Mouse (Mus musculus) heart, adult 8-10 months (tissue): ENCODE results near the gene Bmper. TPM values are rescaled to one million over a fixed set of nuclear protein-coding genes. Genes with fewer than 3 reads are reported as not detected.
A peak's percentile ranks its signal among the peaks of the same experiment; 100 is the strongest.

ENCODE experiments used
- DNase-seq: peaks from one replicate; pipeline ENCODE4 v3.0.0; 2022; ENCODE audit warnings: low spot score
- total RNA-seq, 4 experiments: library from RNA; stranded (reverse); gene quantifications; 2 replicates each; pipeline ENCODE4 v1.2.4; 2022

Gene Bmper
- total RNA-seq, 4 experiments from 2014 or later, result 1.5 to 3.3 (median 2.5) TPM

DNA sequence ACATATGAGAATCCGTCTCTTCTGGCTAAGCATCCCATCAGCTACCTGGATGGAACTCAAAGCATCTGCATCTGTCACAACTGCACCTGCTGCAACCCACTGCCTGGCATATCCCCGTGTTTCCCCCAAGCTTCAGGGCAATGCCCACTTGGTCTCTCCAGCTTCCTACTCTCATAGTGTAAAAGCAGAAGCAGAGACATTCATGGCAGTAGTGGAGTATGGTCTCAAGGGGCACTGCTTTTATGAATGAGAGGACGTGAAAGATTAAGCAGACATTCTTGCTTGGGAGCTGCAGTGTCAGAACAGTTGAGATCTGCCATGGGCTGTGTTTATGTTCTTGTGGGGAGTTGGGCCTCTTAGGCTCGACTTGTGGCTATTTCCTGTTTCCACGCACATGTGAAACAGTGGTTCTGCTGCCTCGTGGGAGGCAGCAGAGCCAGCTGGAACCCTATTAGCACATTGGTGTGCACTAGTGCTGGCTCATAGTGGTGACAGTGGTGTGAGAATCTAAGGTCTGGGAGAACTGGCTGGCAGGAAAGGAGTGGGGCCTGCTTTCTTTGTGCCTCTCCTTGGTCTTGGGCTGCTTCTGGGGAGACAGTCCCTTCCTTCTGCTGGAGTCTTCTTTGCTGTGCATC, 12.6 kb downstream of the Bmper start:
- DNase-seq, result no peak

DNA sequence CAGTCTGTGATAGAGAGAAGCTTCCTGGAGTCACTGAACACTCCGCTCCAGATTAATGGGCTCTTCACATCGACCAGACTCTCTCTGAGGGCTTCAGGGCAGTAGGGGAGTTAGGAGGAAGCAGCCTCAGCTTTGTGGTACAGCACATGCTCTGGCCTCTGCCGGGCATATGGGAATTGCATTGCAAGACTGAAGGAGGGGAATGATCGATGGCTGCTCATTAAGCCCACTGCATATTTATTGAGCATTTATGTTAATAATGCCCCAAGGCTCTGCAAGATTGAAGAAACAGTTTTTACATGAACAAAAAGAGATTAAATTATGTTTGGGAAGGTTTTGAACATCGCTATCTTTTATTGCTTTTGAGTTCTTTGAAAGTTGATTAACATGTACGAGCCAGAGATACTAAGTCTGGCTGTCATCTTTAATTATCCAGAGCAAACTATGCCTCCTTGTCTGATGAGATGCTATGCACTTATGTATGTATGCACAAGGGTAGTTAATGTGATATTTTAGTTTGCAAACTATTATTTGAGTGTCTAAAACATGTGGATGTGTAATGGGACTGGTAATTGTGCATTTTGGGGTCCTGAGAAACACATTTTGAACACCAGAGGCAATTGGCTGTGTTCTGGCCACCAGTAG, 13.9 kb downstream of the Bmper start:
- no peak for DNase-seq

- DNase-seq, result no peak
Measured at GRCm38 (mm10) chr9:23239011-23239410, 16.1 kb downstream of the Bmper start.

- DNase-seq, result no peak
Measured at GRCm38 (mm10) chr9:23242911-23243310, 20.0 kb downstream of the Bmper start.

GRCm38 (mm10) chr9:23243869-23244268, 21.0 kb downstream of the Bmper start:
- DNase-seq, result no peak

DNA sequence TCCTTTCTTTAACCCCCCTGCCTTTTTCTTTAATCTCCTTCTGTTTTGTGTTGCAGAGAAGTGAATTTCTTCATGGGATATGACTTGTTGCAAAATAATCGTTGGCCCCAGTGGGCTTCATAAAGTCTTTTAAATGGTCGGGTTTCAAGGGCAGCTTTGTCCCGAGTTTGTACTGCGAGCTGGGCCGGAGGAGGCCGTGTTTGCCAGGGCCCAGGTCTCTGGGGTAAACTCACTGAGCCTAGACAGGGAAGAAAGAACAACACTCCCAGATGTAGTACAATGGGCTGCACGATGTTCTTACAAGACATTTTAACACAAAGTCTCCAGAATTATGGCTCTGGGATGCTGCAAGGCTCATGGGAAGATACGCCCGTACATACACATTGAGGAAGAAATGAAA, 23.5 kb downstream of the Bmper start:
- DNase-seq, result peak; percentile 48

- DNase-seq, result peak; percentile 77
Measured at GRCm38 (mm10) chr9:23250026-23250425, 27.1 kb downstream of the Bmper start.

DNA sequence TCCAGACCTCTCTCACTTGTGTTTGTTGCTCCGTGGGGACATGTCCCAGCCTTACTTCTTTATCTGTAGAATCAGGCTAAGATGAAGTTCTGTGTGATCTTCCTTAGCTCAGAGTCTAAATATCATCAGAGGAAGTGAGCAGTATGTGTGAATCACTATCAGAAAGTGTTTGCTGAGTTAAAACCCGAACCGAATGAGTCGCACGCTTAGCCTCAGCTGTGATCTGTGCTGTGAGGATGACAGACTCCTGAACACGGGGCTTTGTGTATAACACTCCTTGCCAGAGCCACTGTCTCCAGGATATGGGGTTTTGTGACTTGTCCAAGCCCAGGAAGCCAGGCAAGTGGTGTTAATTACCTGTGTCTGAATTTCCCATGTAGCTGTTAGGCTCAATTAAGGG, 28.1 kb downstream of the Bmper start:
- no peak for DNase-seq

- DNase-seq, result no peak
Measured at GRCm38 (mm10) chr9:23253624-23254023, 30.7 kb downstream of the Bmper start.

DNA sequence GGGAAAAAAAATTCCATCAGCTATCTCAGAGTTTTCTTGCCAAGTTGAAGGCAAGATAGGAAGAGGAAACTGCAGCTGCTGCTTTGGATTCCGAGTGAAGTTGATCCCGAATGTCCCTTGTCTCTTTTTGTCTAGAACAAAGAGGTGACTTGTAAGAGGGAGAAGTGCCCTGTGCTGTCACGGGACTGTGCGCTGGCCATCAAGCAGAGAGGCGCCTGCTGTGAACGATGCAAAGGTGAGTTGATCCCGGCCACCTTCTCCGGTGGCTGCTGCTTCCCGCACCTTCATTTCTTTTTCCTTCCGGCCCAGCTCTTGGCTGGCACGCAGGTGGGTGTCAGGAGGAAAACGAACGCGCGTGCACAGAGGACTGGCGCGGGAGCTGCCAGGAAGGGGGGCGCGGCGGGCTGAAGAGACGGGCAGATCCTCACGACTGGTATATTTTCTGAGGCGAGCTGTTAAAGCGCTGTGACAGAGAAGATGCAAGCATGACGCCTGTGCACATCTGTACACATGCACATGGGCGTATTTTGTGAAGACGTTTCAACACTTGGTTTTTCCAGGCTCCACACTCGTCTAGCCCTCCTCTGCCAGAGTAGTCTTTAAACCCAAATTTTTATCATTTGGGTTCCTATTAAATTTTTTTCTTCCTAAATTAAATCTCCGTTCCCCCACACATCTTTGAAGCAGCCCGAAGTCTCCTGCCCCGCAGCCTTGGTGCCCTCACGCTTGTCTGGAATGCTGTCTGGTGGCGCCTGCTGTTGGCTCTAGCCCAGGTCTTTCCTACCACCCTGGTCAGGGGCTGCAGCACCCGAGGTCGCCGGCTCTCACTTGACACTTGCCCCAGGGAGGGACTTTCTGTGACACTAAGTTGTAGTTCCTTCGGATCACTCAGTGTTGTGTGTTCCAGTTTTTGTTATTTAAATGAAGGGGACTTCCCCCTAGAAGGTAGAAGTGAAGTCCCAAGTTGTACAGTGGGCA, 31.6 kb downstream of the Bmper start:
- no peak for DNase-seq

DNA sequence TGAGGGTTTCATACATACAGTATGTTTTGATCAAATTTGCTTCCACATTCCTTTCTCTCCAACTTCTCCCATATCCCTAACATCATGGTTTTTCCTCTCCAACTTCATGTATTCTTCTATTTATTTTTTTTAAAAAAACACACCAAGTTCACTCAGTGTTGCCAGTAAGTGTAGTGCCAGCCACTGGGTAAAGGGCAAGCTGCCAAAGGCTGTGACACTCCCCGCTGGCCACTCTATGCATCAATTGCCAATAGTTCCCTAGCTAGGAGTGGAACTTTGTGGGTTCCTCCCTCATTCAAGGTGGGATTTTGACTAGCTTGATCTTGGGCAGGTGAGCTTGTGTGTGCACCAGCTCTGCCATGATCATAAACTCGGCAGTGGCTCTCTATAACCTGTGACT, 33.0 kb downstream of the Bmper start:
- DNase-seq, result no peak

DNA sequence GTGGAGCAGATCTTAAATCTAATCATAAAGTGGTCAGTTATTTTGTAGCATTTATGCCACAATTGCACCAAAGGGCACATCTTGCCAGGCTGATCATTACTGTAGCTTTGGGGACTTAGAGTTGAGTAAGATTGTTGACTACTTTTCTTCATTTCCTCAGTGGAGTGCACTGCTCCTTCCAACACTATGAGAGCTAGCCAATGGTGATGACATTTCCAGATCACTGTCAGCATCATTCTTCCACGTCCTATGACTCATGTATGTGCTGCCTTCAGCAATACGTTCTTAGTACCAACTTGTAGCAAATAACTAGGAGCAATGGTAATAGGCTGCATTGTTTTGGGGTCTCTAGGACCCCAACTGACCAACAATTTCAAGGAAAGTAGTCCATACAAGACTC, 33.7 kb downstream of the Bmper start:
- no peak for DNase-seq

DNA sequence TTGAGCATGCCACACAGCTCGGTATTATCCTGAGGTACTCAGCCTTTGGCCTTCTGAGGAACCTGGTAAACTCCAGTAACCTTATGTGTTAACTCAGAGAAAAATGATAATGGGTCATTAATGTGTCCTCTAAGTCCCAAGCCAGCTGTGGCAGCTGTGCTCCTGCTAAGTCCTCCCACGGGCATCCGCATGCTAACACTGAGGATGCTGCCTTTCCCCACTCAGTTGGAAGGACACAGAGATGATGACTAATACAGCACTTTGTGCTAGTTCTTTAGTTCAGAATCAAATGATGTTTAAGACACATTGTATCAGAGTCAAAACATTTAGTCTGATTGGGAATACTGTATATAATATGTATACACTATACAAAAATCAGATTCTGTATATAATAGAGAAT, 39.0 kb downstream of the Bmper start:
- DNase-seq, result no peak

GRCm38 (mm10) chr9:23262851-23263250, 40.0 kb downstream of the Bmper start:
- no peak for DNase-seq

DNA sequence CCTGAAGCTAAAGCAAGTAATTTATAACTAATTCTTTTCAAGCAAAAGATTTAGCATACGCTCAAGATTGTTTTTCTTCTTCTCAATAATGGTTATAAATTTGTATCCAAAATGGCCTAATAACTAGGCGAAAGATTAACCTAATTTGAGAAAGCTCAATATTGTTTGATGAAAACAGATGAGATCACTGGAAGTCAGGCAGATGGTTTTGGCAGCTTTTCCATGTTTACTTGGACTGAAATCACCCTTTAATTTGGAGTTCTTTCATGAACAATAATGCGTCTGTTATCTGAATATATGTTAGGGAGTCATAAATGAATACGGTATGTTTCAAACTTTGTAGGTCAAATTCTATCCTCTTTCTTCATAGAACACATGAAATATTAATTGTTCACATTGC, 41.6 kb downstream of the Bmper start:
- DNase-seq, result no peak

DNA sequence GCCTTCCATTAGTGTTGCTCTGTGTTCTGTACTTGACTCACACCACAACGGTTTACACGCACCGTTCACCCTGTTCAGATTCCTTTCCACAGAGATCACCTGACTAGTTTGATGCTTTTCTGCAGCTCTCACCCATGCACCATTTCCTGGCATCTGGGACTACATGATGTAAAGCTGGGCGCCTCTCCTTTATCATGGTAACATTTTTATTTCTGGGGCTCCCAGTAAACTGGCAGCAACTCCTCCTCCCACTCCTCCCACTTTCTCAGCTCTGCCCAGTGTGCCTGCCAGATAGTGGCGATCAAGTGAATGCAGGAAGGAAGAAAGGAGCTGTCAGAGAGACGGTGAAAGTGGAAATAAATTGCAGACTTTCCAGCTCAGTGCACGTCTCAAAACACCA, 45.7 kb downstream of the Bmper start:
- no peak for DNase-seq

- no peak for DNase-seq
Measured at GRCm38 (mm10) chr9:23269087-23269486, 46.2 kb downstream of the Bmper start.

DNA sequence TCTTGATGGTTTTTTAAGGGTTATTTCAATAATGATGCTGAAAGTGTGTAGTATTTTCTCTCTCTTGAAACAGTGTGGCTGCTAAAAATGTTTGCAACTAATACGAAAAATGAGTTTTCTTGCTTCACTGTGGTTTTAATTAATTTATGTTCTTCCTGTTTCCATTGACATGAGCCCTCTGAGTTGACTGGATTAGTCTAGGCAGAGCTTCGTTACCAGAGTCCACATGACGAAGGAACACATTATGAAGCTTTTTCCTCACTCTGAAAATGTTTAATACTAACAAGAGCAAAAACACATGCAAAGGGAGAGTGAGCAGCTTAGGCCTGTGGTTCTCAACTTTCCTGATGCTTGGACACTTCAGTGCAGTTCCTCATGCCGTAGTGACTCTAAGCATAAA, 53.4 kb downstream of the Bmper start:
- no peak for DNase-seq

- DNase-seq, result peak; percentile 38
Measured at GRCm38 (mm10) chr9:23284940-23285460, 62.1 kb downstream of the Bmper start.

GRCm38 (mm10) chr9:23293574-23293973, 70.7 kb downstream of the Bmper start:
- no peak for DNase-seq

DNA sequence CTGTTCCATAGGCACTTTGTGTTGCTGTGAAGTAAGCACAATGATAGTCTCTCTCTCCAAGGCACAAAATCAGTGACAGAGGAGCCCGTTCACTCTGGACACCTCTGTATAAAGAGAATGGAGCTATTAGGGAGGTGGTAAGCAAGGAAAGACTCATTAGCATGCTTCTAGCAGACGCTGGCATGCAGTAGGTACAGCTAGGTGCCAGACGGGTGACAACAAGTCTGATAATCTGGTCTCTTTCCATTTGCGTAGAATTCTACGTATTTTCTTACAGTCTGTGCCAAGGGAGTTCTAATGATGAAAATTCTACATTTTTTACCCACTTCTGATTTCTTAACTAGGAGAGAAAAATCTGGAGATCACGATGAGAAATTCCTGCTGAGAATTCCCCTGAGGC, 72.7 kb downstream of the Bmper start:
- DNase-seq, result no peak

DNA sequence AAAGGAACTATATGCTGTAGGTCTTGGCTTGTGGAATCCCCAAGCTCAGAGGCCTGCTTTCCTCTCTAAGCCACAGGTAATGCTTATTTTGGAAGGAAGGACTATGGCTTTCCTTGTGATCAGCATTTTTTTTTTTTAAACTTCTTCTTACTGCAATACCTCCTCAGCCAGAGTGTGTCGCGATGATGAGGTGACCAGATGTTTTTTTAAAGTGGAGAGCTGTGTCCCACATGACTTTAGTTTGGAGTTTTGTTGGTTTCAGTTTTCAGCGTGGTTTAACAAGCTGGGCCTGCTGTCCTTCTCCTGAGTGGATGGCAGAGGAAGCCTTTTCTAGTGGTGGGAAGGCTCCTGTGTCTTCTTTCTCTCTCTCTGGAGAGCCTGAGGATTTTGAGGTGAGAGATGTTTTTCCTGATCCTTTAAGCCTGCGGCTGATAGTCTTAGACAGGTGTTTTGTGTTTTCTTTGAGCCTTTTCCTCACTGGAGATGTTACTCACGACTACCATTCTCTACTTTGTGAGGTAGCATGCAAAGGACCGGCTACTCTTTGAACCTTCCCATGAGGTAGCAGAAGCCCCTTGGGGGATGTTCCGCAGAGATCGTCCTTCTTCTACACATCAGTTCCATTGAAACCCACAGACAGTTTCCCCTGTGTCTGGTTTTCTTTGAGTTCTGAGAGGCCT, 74.8 kb downstream of the Bmper start:
- no peak for DNase-seq
